ENCODE assay signal across 18 mouse cellular contexts in genomic region chr11:57633975-57634585, GRCm38 (mm10). TPM values are rescaled to one million over a fixed set of nuclear protein-coding genes. Genes with fewer than 3 reads are reported as not detected.
DNase-seq lines count a peak whose midpoint lies in the region; ATAC-seq lines count a peak whose summit lies in the region.
"Had no signal": no experiment of that assay in that cellular context is flagged by ENCODE, and none has a peak within 500 bp of the region (broad histone marks: within the 10 kb centered on the region; RNA-seq: fewer than 3 reads in every experiment).

No protein-coding gene starts in this region.

- H3K36me3 ChIP-seq in heart, embryonic 12.5 days: no peaks in the 10 kb centered on the region
- no peaks in the 10 kb centered on the region for H3K36me3 ChIP-seq in midbrain, embryonic 12.5 days
- no peaks in the 10 kb centered on the region for H3K36me3 ChIP-seq in midbrain, embryonic 14.5 days (ENCODE audit: control insufficient read depth, insufficient read depth, low read length)
- no peaks in the 10 kb centered on the region for H3K36me3 ChIP-seq in intestine, embryonic 16.5 days (ENCODE audit: control insufficient read depth, insufficient read depth, low read length)
- H3K36me3 ChIP-seq: hindbrain, embryonic 13.5 days; limb, embryonic 13.5 days; neural tube, embryonic 15.5 days had no signal

- no peaks in the 10 kb centered on the region for H3K9me3 ChIP-seq in heart, embryonic 12.5 days (replicated peaks)
- H3K9me3 ChIP-seq in midbrain, embryonic 12.5 days: no peaks in the 10 kb centered on the region
- H3K9me3 ChIP-seq in midbrain, embryonic 14.5 days (ENCODE audit: control insufficient read depth, low read length): no peaks in the 10 kb centered on the region
- no peaks in the 10 kb centered on the region for H3K9me3 ChIP-seq in intestine, embryonic 16.5 days (ENCODE audit: control insufficient read depth, low read length)
- H3K9me3 ChIP-seq: hindbrain, embryonic 13.5 days; limb, embryonic 13.5 days; neural tube, embryonic 15.5 days had no signal

- H3K27me3 ChIP-seq in heart, embryonic 12.5 days (replicated peaks): peaks cover 19% of the 10 kb centered on the region
- H3K27me3 ChIP-seq in midbrain, embryonic 12.5 days: peaks cover 33% of the 10 kb centered on the region
- no peaks in the 10 kb centered on the region for H3K27me3 ChIP-seq in midbrain, embryonic 14.5 days (ENCODE audit: control insufficient read depth, insufficient read depth, low read length)
- no peaks in the 10 kb centered on the region for H3K27me3 ChIP-seq in intestine, embryonic 16.5 days (replicated peaks; ENCODE audit: control insufficient read depth, insufficient read depth, low read length)
- H3K27me3 ChIP-seq: neural tube, embryonic 15.5 days had no signal

- no peak overlapping the region for H3K4me3 ChIP-seq in heart, embryonic 12.5 days
- H3K4me3 ChIP-seq in midbrain, embryonic 12.5 days: no peak overlapping the region
- H3K4me3 ChIP-seq in midbrain, embryonic 14.5 days (replicated peaks; ENCODE audit: low read depth, low read length): no peak overlapping the region
- no peak overlapping the region for H3K4me3 ChIP-seq in intestine, embryonic 16.5 days (ENCODE audit: low read length)
- H3K4me3 ChIP-seq: hindbrain, embryonic 13.5 days; limb, embryonic 13.5 days; neural tube, embryonic 15.5 days had no signal

- no peak overlapping the region for H3K27ac ChIP-seq in heart, embryonic 12.5 days (ENCODE audit: poor library complexity, severe bottlenecking)
- 0 out of 2 replicates have a peak overlapping the region, but pooled peaks have one; percentile 7 for H3K27ac ChIP-seq in midbrain, embryonic 12.5 days (replicated peaks)
- H3K27ac ChIP-seq in midbrain, embryonic 14.5 days (replicated peaks; ENCODE audit: low read depth, low read length): no peak overlapping the region
- no peak overlapping the region for H3K27ac ChIP-seq in intestine, embryonic 16.5 days (ENCODE audit: low read length)
- H3K27ac ChIP-seq: hindbrain, embryonic 13.5 days; limb, embryonic 13.5 days; macrophage; neural tube, embryonic 15.5 days had no signal

- 64% methylated on average over 6 of the region's 6 CpGs for WGBS in heart, embryonic 12.5 days
- 62% methylated on average over 6 of the region's 6 CpGs for WGBS in midbrain, embryonic 12.5 days
- 56% methylated on average over 6 of the region's 6 CpGs for WGBS in midbrain, embryonic 14.5 days
- WGBS in intestine, embryonic 16.5 days: 67% methylated on average over 6 of the region's 6 CpGs

- DNase-seq in heart, adult 11 months: peak; percentile 71
- DNase-seq in midbrain, embryonic 14.5 days: no peak
- DNase-seq in adrenal gland, postnatal 10 days: peak; percentile 68
- no peak for DNase-seq in cerebellum, postnatal 25 days
- DNase-seq: cerebellum, adult 18-20 months; embryo, embryonic 11 days; forebrain, postnatal 0 days; kidney, adult 9 months; lung, adult 2 months; right cerebral cortex, postnatal 25 days had no signal

- H3K4me1 ChIP-seq in heart, embryonic 12.5 days (replicated peaks): peaks cover 16% of the 10 kb centered on the region
- H3K4me1 ChIP-seq in midbrain, embryonic 12.5 days: peaks cover 10% of the 10 kb centered on the region; the same call in 1 of the 2 replicates
- H3K4me1 ChIP-seq in midbrain, embryonic 14.5 days (ENCODE audit: control insufficient read depth, insufficient read depth, low read length): 0 out of 2 replicates have a peak, but pooled peaks cover 7% of the 10 kb centered on the region
- H3K4me1 ChIP-seq in intestine, embryonic 16.5 days (ENCODE audit: control insufficient read depth, insufficient read depth, low read length): no peaks in the 10 kb centered on the region
- H3K4me1 ChIP-seq: neural tube, embryonic 15.5 days had no signal

- ATAC-seq in heart, embryonic 12.5 days (ENCODE audit: insufficient number of reproducible peaks, low FRiP score): no peak
- ATAC-seq in midbrain, embryonic 12.5 days (ENCODE audit: low FRiP score, low read depth): no peak
- ATAC-seq in midbrain, embryonic 14.5 days (ENCODE audit: low FRiP score, low TSS enrichment): no peak
- ATAC-seq in megakaryocyte progenitor cell, adult 5-6 weeks (replicated peaks; ENCODE audit: poor library complexity): peak; percentile 26
- no peak for ATAC-seq in intestine, embryonic 16.5 days
- ATAC-seq: forebrain, postnatal 0 days had no signal

- H3K9ac ChIP-seq in heart, embryonic 12.5 days: no peak overlapping the region
- H3K9ac ChIP-seq in midbrain, embryonic 12.5 days (replicated peaks): no peak overlapping the region
- no peak overlapping the region for H3K9ac ChIP-seq in midbrain, embryonic 14.5 days (replicated peaks; ENCODE audit: low read length)
- no peak overlapping the region for H3K9ac ChIP-seq in intestine, embryonic 16.5 days (ENCODE audit: low read depth, low read length)
- H3K9ac ChIP-seq: forebrain, postnatal 0 days; hindbrain, embryonic 13.5 days; limb, embryonic 13.5 days; neural tube, embryonic 15.5 days had no signal

- no peak overlapping the region for H3K4me2 ChIP-seq in heart, embryonic 12.5 days
- no peak overlapping the region for H3K4me2 ChIP-seq in midbrain, embryonic 12.5 days (replicated peaks)
- H3K4me2 ChIP-seq in midbrain, embryonic 14.5 days (ENCODE audit: low read length): no peak overlapping the region
- H3K4me2 ChIP-seq in intestine, embryonic 16.5 days (ENCODE audit: low read depth, low read length): no peak overlapping the region
- H3K4me2 ChIP-seq: hindbrain, embryonic 13.5 days; limb, embryonic 13.5 days; neural tube, embryonic 15.5 days had no signal

RNA-seq across cellular contexts. Expression of gene Galnt10, which starts 11.2 kb away (rescaled TPM):
- 15.9 and 16.5 TPM in 2 replicates for polyA plus RNA-seq in heart, embryonic 12.5 days (2016; fragmentation: Nextera tagmentation; extraction: Ambion mirVana)
- 25.8 and 26.6 TPM in 2 replicates for polyA plus RNA-seq in midbrain, embryonic 12.5 days (2016; fragmentation: Nextera tagmentation; extraction: Ambion mirVana)
- polyA plus RNA-seq in midbrain, embryonic 14.5 days (2014; fragmentation: Nextera tagmentation; extraction: Ambion mirVana): 10.1 and 11.6 TPM in 2 replicates
- total RNA-seq in adrenal gland, postnatal 10 days (2021): 10 to 100 TPM; 31.7 to 33.5 TPM
- total RNA-seq in megakaryocyte progenitor cell, adult 5-6 weeks (2015): 4.0 and 4.8 TPM in 2 replicates
- 7.0 and 8.8 TPM in 2 replicates for total RNA-seq in megakaryocyte progenitor cell, adult 5-6 weeks (2017)
- polyA plus RNA-seq in intestine, embryonic 16.5 days (2015; fragmentation: Nextera tagmentation; extraction: Ambion mirVana): 16.9 and 17.8 TPM in 2 replicates

Comparison
In these comparisons a context has a peak if more than half of its experiments do, and no peak if none do; other contexts are left out.
1. DNase-seq: peak in heart, adult 11 months (single experiment) and adrenal gland, postnatal 10 days (single experiment); none in midbrain, embryonic 14.5 days (single experiment) and cerebellum, postnatal 25 days (0 of 2).